Mouse (Mus musculus) urinary bladder, postnatal 36 days (tissue): ENCODE data around the gene Exosc8.
"Not testable (repeated sequence)": the region's sequence is repeated elsewhere in the genome, so short reads cannot be mapped to it uniquely, and the experiment has no call there.

Experiments used
- DNase-seq, 2 experiments: peaks; one replicate each; pipeline ENCODE4 v3.0.0; 2022; ENCODE audit warnings: low spot score in 2 of 2, mixed read lengths in 1 of 2

Exosc8 gene

DNA sequence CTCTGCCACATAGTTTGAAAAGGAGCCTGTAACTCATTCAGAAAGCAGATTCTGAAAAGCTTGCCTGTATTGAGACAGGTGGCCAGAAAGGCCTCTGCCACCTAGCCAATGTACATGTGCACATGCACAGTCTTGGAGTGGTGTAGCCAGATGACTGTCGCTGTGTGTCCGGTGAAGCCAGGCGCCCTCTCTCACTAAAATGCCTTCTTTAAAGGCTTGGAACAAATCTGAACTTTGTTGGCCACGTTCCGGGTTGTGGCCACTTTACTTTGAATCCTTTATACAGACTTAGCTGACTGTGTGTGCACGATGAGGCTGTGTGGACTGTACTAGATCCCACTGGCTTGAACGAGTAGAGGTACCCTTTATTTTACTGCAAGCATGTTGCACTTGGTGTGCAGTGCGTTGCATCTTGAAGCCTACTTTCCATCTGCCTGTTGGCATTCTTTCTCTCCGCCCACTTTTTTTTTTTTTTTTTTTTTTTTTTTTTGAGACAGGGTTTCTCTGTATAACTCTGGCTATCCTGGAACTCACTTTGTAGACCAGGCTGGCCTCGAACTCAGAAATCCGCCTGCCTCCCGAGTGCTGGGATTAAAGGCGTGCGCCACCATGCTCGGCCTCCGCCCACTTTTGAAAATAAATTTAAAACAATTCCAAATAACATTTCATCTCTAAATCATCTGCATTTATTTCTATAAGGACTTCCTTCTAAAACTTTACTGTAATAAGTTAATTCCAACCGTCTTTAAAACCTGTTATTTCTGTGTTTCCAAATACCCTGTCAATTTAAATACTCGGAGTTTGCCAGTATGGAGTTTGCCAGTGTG is 1.1 kb upstream of the Exosc8 start:
- DNase-seq = no peak

DNA sequence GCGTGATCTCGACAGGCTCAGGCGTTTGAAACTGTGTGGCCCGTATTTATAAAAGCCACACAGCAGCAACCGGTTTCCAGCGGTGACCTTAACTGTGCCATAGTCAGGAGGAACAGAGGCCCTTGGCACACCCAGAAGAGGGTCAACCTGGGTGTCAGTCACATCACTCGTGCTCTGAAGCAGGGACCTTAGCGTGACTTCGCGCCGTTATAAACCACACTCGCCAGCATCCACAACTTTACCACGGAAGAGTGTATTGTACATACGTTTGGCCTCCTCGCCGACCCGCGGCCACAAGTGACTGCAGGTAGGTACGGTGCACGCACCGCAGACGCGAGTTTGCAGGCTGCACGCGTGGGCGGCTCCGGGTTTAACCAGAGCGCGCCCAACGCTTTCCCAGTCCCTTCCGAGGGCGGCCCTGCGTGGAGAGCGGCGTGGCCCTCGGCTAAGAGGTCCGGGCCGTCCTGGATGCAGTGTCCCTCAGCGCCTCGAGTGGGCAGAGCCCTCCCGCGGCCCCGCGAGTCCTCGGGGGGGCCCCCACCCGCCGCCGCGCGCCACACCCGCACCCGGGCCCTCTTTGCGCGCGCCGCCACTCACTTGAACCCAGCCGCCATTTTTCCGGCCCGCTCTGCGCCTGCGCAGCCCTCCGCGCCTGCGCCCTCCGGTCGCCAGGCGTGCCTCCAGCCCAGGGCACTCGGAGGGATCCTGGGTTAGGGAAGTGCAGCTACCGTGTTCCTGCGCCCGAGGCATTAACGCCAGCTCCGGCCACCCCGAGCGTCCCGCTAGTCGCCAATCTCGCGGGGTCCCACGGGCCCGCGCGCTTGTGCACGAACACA is 564 bp downstream of the Exosc8 start:
- peak; percentile 79 to 89 for DNase-seq

DNA sequence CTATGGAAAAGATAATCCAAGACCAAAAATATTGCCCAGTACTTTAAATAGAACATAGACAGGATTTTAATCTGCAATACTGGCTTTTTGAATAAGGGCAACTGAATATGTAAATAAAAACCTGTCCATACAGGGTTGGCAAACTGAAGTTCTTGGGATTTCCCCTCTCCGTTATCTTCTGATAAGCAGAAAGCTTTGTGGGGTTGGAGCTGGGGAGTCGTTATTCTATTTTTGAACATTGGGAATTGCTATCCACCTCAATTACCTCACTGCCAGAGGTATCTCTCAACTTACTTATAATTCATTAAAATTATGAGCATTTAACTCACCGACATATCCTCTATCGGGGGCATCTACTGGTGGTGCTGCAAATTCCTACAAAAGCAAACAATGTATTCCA is 2.8 kb downstream of the Exosc8 start:
- no peak for DNase-seq

DNA sequence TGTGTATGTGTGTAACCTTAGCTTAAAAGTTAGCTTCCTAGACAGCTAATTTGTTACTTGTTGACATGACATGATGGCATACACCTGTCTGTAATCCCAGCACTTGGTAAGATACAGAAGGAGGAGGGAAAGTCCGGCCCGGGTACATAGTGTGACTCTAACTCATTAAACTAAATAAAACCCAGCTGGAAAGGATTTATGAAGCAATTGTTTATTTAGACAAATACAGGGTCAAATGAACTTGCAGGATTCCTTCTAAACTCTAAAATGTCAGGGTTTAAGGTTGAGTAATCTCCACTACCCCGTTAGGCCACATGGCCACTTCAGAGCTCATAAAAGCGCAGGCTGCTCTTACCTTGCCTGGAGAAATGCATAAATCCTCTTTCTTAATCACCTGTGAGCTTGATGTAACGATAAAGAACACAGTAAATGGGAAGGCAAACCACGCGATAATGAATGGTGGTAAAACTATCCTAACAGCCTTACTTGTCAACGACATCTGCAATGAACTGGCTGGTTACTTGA is 3.5 kb downstream of the Exosc8 start:
- no peak for DNase-seq

DNA sequence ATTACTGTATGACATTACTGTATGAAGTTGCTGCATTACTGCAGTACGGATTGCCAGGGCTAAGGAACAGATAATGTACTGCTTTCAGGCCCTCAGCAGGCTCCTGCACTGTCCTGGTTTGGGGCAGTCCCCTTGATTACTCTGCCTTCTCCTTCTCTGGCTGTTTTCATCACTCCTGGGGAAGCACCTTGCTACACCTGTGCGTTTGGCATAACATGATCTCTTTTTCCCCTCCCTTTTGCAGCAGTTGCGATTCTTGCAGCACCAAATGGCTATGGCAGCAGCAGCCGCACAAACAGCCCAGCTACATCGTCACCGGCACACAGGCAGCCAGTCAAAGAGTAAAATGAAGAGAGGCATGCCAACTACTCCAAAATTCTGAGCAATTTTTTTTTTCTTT is 7.1 kb downstream of the Exosc8 start:
- DNase-seq = no peak

DNA sequence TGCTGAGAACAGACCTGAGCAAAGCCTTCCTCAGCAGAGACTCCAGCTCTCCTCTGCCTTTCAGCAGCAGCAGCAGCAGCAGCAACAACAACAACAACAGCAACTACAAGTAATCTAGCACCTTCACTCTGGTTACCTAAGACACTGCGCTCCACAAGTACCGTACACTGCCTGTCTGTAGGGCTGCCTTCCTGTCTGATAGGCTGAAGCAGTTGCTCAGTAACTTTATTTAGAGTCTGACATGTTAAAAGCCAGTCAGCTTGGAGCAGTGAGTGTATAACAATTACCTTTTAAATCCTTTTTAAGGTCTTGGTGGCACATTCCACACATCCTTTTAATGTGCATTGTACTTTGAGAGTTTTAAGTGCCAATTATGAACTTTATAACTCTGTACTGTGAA is 7.6 kb downstream of the Exosc8 start:
- DNase-seq = no peak

DNA sequence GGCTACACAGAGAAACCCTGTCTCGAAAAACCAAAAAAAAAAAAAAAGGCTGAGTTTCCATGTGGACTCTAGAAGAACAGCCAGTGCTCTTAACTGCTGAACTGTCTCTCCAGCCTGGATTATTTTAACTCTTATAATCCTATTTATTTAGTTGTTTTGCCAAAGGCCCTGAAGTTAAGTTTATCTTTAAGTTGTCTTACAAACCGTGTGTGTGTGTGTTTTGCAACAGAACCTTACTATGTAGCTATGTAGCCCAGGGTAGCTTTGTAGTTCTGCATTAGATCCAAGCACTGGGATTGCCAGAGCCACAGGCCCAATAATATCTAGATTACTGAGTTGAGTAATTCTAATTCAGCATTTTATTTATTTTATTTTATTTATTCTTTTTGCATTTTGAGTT is 9.8 kb downstream of the Exosc8 start:
- no peak for DNase-seq

DNA sequence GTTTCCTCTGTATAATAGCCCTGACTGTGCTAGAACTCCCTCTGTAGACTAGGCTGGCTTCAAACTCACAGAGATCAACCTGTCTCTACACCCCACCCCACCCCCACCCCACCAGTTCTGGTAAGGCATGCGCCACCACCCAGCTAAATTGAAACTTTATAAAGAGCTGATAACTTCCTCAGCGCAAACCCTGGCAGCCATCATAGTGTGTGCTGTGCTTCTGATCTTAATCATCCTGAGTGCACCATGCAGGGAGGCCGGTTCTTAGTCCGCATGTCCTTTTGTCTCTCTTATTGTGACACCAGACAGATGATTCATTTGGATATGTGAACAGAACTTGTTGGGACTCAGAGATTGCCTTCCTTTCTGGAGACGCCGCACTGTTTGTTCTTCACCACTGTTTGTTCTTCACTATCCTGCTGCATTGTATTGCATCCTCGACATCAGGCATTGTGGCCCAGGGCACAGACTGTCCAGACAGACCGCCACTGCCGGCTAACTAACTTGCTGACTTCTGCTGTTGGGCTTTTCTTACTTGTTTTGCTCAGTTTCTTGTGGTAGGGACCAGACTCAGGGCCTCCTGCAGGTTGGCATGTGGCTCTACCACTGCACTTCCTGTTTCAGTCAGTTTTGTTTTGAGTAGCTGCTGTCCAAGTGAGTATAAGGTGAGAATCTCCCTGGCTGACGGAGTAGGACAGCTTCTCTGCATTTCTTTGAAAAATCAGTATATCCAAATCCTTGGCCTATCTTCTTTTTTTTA is 11.3 kb downstream of the Exosc8 start:
- DNase-seq = peak; percentile 3 to 6

DNA sequence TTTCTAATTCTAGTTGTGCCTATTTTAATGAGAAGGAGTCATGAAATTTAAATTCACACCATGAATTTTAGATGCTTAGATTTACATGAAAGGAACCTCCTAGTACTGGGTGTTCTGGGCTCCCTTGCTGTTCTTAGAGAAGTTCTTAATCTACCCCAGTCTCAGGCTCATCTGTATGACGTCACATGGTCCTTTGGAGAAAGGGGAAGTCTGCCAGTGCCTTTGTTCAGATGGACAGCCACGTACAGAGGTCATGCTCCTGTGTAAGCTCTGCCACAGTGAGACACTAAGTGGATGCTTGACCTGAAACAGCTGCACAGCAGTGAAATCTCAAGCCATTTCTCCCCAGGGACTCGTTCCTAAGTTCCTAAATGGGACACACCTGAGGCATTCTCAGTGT is 16.2 kb downstream of the Exosc8 start:
- no peak for DNase-seq

DNA sequence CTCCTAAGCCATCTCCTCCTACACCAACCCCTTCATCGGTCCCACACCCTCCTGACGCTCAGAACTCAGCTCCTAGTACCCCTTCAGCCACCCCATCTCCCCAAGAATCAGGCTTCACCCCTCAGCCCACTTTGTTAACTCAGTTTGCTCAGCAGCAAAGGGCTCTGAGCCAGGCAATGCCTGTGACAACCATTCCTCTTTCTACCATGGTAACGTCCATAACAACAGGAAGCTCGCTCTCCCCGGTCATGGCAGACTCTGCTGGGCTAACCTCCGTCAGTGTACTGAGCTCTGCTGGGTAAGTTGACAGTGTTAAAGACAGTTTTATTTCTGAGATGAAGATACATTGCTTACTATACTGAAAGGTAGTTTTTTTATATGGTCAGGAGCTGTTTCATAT is 17.8 kb downstream of the Exosc8 start:
- no peak for DNase-seq

DNA sequence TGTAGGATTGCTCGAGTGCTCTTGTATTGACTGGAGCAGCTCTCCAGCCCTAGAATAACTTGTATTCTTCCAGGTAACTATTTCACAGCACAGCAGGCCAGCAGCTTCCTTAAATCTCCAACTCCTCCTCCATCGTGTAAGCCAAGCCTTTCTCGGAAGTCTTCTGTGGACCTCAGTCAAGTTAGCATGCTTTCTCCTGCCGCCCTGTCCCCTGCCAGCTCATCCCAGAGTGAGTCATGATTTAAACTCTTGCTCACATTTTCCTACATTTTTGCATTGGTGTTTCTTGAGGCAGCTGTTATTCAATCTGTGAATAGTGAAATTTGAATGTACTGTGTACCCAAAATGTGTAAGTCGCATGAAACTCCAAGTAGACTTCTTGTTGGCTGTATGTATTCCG is 19.7 kb downstream of the Exosc8 start:
- no peak for DNase-seq

DNA sequence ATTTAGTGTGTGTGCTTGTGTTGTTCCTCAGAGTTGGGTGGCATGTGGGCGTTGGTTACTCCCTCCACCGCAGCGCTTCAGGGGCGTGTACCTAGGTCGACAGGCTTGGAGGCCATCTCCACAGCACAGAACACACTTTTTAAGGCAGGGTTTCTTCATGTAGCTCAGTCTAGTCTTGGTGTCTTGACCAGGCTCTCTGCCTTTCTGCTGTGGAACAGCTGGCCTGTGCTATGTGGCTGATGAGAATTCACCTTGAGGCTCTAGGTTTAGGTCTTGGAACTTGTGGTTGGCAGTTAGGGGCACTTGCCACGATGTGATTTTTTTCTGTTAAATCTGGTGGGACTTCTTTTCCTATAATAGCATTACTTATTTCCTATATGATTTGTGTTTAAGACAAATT is 20.9 kb downstream of the Exosc8 start, which contains the start of gene Gm21958:
TSS of gene Gm21958 (minus strand) at position 101 of the 400 bp plus-strand sequence.
- no peak for DNase-seq

DNA sequence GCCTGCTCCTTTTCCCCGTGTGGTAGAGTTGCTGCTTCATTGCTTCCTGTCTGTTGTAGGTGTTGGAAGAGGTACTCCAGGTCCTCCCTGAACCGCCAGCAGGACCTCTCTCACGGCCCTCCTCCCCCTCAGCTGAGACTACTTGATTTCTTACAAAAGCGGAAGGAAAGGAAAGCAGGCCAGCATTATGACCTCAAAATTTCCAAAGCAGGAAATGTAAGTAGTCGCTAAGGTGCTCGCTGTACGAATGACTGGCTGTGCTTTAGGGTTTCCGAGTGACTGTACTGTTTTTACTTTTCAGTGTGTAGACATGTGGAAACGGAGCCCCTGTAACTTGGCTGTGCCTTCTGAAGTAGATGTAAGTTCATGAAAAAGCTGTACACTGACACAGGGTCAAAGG is 26.2 kb downstream of the Exosc8 start:
- no peak for DNase-seq

DNA sequence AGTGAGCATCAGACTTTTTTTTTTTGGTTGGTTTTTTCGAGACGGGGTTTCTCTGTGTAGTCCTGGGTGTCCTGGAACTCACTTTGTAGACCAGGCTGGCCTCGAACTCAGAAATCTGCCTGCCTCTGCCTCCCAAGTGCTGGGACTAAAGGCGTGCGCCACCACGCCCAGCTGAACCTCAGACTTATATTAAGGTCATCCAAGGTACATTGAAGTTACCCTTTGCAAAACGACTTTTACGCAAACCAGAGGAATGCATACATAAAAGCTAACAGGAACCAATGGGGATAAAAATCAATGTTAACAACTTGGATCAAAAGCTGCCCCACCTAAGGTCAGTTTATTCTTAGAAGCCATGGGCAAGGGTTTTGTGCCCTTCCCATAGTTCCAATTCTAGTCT is 31.1 kb downstream of the Exosc8 start:
- DNase-seq = not testable (repeated sequence)

DNA sequence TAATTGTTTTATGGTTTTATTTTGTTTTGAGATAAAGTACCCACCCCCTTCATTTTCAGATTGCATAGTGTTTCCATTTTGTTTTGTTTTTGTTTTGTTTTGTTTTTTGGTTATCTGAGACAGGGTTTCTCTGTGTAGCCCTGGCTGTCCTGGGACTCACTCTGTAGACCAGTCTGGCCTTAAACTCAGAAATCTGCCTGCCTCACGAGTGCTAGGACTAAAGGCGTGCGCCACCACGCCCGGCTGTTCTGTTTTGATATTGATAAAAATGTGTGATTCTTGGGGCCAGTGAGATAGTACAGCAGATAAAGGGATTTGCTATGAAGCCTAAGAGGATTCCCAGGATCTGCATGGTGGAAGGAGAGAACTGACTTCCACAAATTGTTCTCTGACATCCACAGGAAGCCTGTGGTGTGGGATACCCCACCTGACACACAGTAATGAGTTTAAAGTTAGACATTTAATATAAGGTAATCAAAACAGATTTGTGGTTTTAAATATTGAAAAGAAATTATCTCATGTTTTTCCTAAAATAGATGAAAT is 35.4 kb downstream of the Exosc8 start:
- DNase-seq = no peak

DNA sequence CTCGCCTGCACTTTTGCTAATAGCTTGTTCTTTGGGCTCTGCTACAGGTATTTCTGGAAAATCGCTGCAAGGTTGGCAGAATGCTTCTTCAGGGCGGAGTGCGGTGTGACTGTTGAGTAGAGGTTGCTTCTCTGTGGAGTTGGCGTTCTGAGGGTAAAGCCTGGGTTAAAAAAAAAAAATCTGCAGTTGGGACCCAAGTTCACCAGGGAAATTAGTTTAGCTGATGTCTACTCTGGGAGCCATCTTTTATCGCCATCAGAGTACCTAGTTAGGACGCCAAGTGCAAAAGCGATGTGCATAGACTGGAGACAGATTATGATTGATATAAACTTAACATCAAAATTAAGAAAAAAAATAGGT is 42.2 kb downstream of the Exosc8 start:
- no peak for DNase-seq

DNA sequence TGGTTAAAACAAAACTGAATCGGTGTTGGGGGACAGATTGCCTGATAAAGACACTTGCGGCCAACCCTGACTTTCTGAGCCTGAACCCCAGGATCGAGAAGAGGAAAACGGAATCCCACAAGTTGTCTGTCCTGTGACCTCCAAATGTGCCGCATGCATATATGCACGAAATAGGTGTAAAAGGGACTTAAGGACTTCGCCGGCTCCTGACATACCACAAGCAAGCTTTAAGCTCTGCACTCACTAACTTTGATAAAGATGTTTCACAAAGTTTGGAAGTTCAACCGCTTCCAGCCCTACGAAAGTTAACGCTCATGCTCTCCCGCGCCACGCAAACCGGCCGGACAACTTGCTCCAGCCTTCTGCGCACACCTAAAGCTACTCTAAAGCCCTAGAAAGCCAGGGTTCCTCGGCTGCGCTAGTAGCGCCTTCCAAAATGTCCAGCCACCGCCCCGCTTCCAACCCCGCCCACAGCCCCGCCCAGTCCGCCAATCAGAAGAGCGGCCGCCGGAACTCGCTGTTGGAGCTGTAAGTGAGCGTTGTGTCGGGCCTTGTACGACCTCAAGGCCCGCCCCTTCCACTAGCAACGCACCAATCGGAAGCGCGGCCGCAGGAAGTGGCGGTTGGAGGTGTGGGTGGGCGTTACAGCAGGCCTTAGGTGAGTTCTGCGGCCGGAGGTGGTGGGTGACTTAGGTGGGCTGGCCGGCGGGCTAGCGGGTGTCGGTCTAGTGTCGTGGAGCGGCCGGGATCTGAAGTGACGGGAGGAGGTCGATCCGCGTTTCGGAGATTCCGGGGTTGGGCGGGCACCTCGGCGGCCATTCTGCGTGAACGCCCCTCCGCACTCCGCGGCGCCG is 42.8 kb downstream of the Exosc8 start, which contains the start of gene Supt20:
TSS of gene Supt20 (plus strand) at position 606 of the 854 bp plus-strand sequence.
- DNase-seq = peak; percentile 86 to 91

DNA sequence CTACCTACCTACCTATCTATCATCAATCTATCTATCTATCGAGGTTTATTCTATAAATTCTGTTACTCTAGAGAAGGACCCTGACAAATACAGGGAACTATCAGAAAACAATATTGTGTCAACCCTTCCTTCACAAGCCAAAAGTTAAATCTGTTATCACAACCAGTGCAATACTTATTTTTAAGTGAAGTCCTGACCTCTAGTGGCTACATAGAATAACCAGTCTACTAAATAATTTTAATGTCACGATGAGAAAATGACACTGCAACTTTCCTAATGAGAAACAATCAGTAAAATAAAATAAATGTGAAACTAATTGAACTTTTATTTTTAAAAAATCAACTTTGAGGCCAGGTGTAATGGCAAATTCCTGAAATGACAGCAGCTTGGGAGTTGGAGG is 46.1 kb downstream of the Exosc8 start:
- no peak for DNase-seq

DNA sequence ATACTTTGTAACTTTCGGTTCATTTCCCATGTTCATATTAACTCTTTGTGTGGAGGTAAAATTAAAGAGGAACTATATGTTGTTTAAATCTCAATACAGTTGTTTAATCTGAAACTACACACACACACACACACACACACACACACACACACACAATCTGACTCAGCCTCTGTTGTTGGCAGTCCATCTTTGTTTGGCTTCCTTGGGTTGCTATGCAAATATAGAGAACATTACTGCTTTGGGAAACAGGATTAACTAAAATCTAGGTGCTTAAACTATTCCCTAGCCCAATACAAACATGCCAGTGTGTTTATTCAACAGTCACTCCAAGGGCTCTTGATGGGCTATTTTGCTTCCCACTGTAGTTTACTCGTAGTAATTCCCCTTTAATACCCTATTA is 47.9 kb downstream of the Exosc8 start:
- DNase-seq = no peak

DNA sequence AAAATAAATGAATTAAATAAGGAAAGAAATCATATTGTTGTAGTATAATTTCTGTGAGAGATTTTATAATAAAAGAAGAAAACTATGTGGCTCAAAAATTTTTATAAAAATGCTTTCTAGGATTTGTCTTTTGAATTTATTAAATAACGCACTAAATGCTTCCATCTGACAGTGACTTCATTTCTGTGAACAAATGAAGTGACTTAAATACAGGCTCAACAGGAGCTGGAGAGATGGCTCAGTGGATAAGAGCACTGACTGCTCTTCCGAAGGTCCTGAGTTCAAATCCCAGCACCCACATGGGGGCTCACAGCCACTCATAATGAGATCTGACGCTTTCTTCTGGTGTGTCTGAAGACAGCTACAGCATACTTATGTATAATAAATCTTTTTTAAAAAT is 50.0 kb downstream of the Exosc8 start:
- no peak for DNase-seq
